Mouse (Mus musculus): ENCODE measurements around the gene Rasl12. TPM values are rescaled to one million over a fixed set of nuclear protein-coding genes. Genes with fewer than 3 reads are reported as not detected.

Rasl12 gene
- polyA plus RNA-seq, 1 experiment from 2014 or later: 7.3 TPM

- Histone ChIP-seq H3K27me3 (replicated peaks) (no peaks in the 10 kb centered on the region), H3K4me2 (no peak overlapping the region), H3K27ac (no peak overlapping the region), H3K9me3 (no peaks in the 10 kb centered on the region), H3K36me3 (replicated peaks) (peaks cover 11% of the 10 kb centered on the region), H3K4me1 (peaks cover 28% of the 10 kb centered on the region), H3K4me3 (no peak overlapping the region), H3K9ac (no peak overlapping the region)
- 81% methylated on average over 5 of the region's 5 CpGs for WGBS
- no peak for ATAC-seq (replicated peaks)
Measured at GRCm38 (mm10) chr9:65462544-65462943, 64.2 kb downstream of the Rasl12 start.

DNA sequence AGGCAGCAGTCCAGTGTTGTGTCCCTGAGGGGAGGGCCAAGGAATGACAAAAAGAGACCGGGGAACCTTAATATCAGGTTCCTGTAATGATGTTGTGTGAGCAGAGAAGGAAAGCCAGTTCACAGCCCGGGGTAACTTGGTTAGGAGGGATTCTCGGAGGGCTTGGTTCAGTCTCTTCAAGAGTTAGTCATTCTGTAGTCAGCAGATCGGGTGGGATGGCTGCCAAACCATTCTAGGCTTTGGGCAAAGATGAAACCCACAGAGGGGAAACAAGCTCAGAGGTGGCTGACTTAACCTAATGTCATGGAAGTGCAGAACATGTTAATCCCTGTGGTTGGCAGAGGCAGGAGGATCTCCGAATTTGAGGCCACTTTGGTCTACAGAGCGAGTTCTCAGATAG, 65.9 kb downstream of the Rasl12 start:
- Histone ChIP-seq H3K4me1 (peaks cover 28% of the 10 kb centered on the region), H3K36me3 (replicated peaks) (peaks cover 12% of the 10 kb centered on the region), H3K4me2 (no peak overlapping the region), H3K9ac (no peak overlapping the region), H3K9me3 (no peaks in the 10 kb centered on the region), H3K4me3 (no peak overlapping the region), H3K27ac (no peak overlapping the region), H3K27me3 (replicated peaks) (no peaks in the 10 kb centered on the region)
- 92% methylated on average over 6 of the region's 6 CpGs for WGBS
- ATAC-seq (replicated peaks): no peak

Other genes with a start within 250 kb of the Rasl12 start
- gene Parp16, start 203.2 kb upstream of the Rasl12 start, polyA plus RNA-seq (2015; fragmentation: Nextera tagmentation; extraction: Ambion mirVana): 6.8 and 7.6 TPM in 2 replicates
- gene Cilp, start 133.3 kb upstream of the Rasl12 start, polyA plus RNA-seq (2015; fragmentation: Nextera tagmentation; extraction: Ambion mirVana): 0.19 and 0.26 TPM in 2 replicates
- gene Clpx, start 104.2 kb upstream of the Rasl12 start, polyA plus RNA-seq (2015; fragmentation: Nextera tagmentation; extraction: Ambion mirVana): 40.4 and 42.8 TPM in 2 replicates
- gene Pdcd7, start 52.4 kb upstream of the Rasl12 start, polyA plus RNA-seq (2015; fragmentation: Nextera tagmentation; extraction: Ambion mirVana): 8.1 and 9.5 TPM in 2 replicates
- 2.7 and 2.9 TPM in 2 replicates for gene Ubap1l, start 37.5 kb upstream of the Rasl12 start, polyA plus RNA-seq (2015; fragmentation: Nextera tagmentation; extraction: Ambion mirVana)
- 0.56 and 0.60 TPM in 2 replicates for gene Kbtbd13, start 6.9 kb upstream of the Rasl12 start, polyA plus RNA-seq (2015; fragmentation: Nextera tagmentation; extraction: Ambion mirVana)
- not detected in 2 replicates for gene Slc51b, start 24.4 kb downstream of the Rasl12 start, polyA plus RNA-seq (2015; fragmentation: Nextera tagmentation; extraction: Ambion mirVana)
- gene Mtfmt, start 37.3 kb downstream of the Rasl12 start, polyA plus RNA-seq (2015; fragmentation: Nextera tagmentation; extraction: Ambion mirVana): 21.4 and 24.7 TPM in 2 replicates
- 115 and 133 TPM in 2 replicates for gene Spg21, start 62.4 kb downstream of the Rasl12 start, polyA plus RNA-seq (2015; fragmentation: Nextera tagmentation; extraction: Ambion mirVana)
- gene Ankdd1a, start 121.7 kb downstream of the Rasl12 start, polyA plus RNA-seq (2015; fragmentation: Nextera tagmentation; extraction: Ambion mirVana): 1.0 and 1.7 TPM in 2 replicates
- 4.5 and 5.0 TPM in 2 replicates for gene Plekho2, start 181.5 kb downstream of the Rasl12 start, polyA plus RNA-seq (2015; fragmentation: Nextera tagmentation; extraction: Ambion mirVana)
- gene Pif1, start 188.7 kb downstream of the Rasl12 start, polyA plus RNA-seq (2015; fragmentation: Nextera tagmentation; extraction: Ambion mirVana): 2.3 and 2.7 TPM in 2 replicates
- gene Rbpms2, start 231.1 kb downstream of the Rasl12 start, polyA plus RNA-seq (2015; fragmentation: Nextera tagmentation; extraction: Ambion mirVana): 3.6 and 3.8 TPM in 2 replicates

Data from midbrain, embryonic 15.5 days (tissue).